Mouse (Mus musculus) lung, postnatal 0 days (tissue): ENCODE results near the gene Fam189a1.

Source experiments
- CTCF ChIP-seq: IDR thresholded peaks from 2 replicates; pipeline ENCODE4 v1.5.1; 2016; ENCODE audit warnings: antibody characterized with exemption, mild to moderate bottlenecking
- EP300 ChIP-seq: IDR thresholded peaks from 2 replicates; pipeline ENCODE4 v1.6.1; 2016; ENCODE audit warnings: antibody characterized with exemption, mild to moderate bottlenecking, control low read depth

DNA sequence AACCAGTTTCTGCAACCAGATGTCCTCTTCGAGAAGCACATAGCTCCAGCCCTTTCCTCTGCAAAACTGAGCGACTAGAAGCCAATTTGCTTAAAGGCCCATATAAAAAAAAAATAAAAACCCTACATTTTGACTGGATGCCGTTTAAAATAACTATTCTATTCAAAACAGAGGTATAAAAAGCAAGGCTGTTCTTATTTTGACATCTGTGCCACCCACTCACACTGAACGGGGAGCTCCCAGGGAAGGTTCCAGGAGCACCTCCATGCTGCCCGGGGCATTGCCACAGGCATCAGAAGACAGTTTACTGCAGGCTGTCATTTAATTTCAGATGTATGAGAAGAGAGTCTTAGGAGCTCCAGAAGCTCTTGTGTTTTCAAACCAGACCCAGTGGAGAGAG lies 232.5 kb downstream of the Fam189a1 start:
- TF ChIP-seq CTCF = no peak
- no peak for TF ChIP-seq EP300
